Mouse (Mus musculus): ENCODE results near the gene Chsy1. TPM values are rescaled to one million over a fixed set of nuclear protein-coding genes. Genes with fewer than 3 reads are reported as not detected.

The Chsy1 gene
- polyA plus RNA-seq, 1 experiment from 2014 or later, result 19.5 TPM

GRCm38 (mm10) chr7:66130296-66130695, 21.0 kb downstream of the Chsy1 start:
- Histone ChIP-seq H3K36me3 (peaks cover 30% of the 10 kb centered on the region), H3K27me3 (no peaks in the 10 kb centered on the region)
- ATAC-seq (ENCODE audit: insufficient number of reproducible peaks, low FRiP score, low TSS enrichment, low read depth), result no peak

GRCm38 (mm10) chr7:66131776-66132421, 22.6 kb downstream of the Chsy1 start:
- Histone ChIP-seq H3K9me3 (no peaks in the 10 kb centered on the region), H3K4me1 (peaks cover 29% of the 10 kb centered on the region), H3K36me3 (peaks cover 16% of the 10 kb centered on the region), H3K4me3 (no peak overlapping the region), H3K27me3 (no peaks in the 10 kb centered on the region), H3K27ac (no peak overlapping the region), H3K4me2 (no peak overlapping the region), H3K9ac (no peak overlapping the region)
- 88% methylated on average over 4 of the region's 4 CpGs for WGBS
- no peak for ATAC-seq (ENCODE audit: insufficient number of reproducible peaks, low FRiP score, low TSS enrichment, low read depth)

More at GRCm38 (mm10) chr7:66130296-66130695, 21.0 kb downstream of the Chsy1 start:
- no peak overlapping the region for H3K9ac ChIP-seq
- H3K27ac ChIP-seq, result no peak overlapping the region
- H3K9me3 ChIP-seq, result no peaks in the 10 kb centered on the region
- peaks cover 19% of the 10 kb centered on the region for H3K4me1 ChIP-seq
- 78% methylated on average over 2 of the region's 2 CpGs for WGBS
- no peak overlapping the region for H3K4me2 ChIP-seq
- no peak overlapping the region for H3K4me3 ChIP-seq

- WGBS, result 84% methylated on average over 3 of the region's 3 CpGs
- H3K4me1 ChIP-seq, result peaks cover 28% of the 10 kb centered on the region
- H3K27me3 ChIP-seq, result no peaks in the 10 kb centered on the region
- H3K27ac ChIP-seq, result no peak overlapping the region
- no peak overlapping the region for H3K4me3 ChIP-seq
- peaks cover 11% of the 10 kb centered on the region for H3K36me3 ChIP-seq
- no peak for ATAC-seq (ENCODE audit: insufficient number of reproducible peaks, low FRiP score, low TSS enrichment, low read depth)
- no peaks in the 10 kb centered on the region for H3K9me3 ChIP-seq
- no peak overlapping the region for H3K9ac ChIP-seq
- no peak overlapping the region for H3K4me2 ChIP-seq
Observed at GRCm38 (mm10) chr7:66134154-66134553, 24.8 kb downstream of the Chsy1 start.

- H3K4me1 ChIP-seq, result peaks cover 39% of the 10 kb centered on the region
- peaks cover 11% of the 10 kb centered on the region for H3K36me3 ChIP-seq
- 73% methylated on average over 3 of the region's 3 CpGs for WGBS
- H3K27ac ChIP-seq, result peak overlapping the region; percentile 17; the same call in 1 of the 2 replicates
- H3K9me3 ChIP-seq, result no peaks in the 10 kb centered on the region
- no peak for ATAC-seq (ENCODE audit: insufficient number of reproducible peaks, low FRiP score, low TSS enrichment, low read depth)
- no peak overlapping the region for H3K4me3 ChIP-seq
- no peaks in the 10 kb centered on the region for H3K27me3 ChIP-seq
- H3K4me2 ChIP-seq, result no peak overlapping the region
- no peak overlapping the region for H3K9ac ChIP-seq
Observed at GRCm38 (mm10) chr7:66135644-66136043, 26.3 kb downstream of the Chsy1 start.

GRCm38 (mm10) chr7:66136187-66136586, 26.9 kb downstream of the Chsy1 start:
- peak overlapping the region; percentile 17; the same call in 1 of the 2 replicates for H3K27ac ChIP-seq

GRCm38 (mm10) chr7:66137309-66137708, 28.0 kb downstream of the Chsy1 start:
- WGBS, result 78% methylated on average over 4 of the region's 4 CpGs
- H3K9me3 ChIP-seq, result no peaks in the 10 kb centered on the region
- no peak overlapping the region for H3K9ac ChIP-seq
- no peak overlapping the region for H3K27ac ChIP-seq
- H3K4me3 ChIP-seq, result no peak overlapping the region
- peaks cover 46% of the 10 kb centered on the region for H3K4me1 ChIP-seq
- H3K27me3 ChIP-seq, result no peaks in the 10 kb centered on the region
- H3K4me2 ChIP-seq, result no peak overlapping the region
- 0 out of 2 replicates have a peak, but pooled peaks cover 3% of the 10 kb centered on the region for H3K36me3 ChIP-seq
- ATAC-seq (ENCODE audit: insufficient number of reproducible peaks, low FRiP score, low TSS enrichment, low read depth), result no peak

More at GRCm38 (mm10) chr7:66136187-66136586, 26.9 kb downstream of the Chsy1 start:
- Histone ChIP-seq H3K4me1 (peaks cover 44% of the 10 kb centered on the region), H3K9me3 (no peaks in the 10 kb centered on the region), H3K36me3 (peaks cover 8% of the 10 kb centered on the region; the same call in 1 of the 2 replicates), H3K27me3 (no peaks in the 10 kb centered on the region), H3K4me2 (no peak overlapping the region), H3K4me3 (no peak overlapping the region), H3K9ac (no peak overlapping the region)
- no peak for ATAC-seq (ENCODE audit: insufficient number of reproducible peaks, low FRiP score, low TSS enrichment, low read depth)

GRCm38 (mm10) chr7:66138301-66138700, 29.0 kb downstream of the Chsy1 start:
- H3K9me3 ChIP-seq, result no peaks in the 10 kb centered on the region
- H3K4me2 ChIP-seq, result no peak overlapping the region
- no peak overlapping the region for H3K27ac ChIP-seq
- H3K4me3 ChIP-seq, result no peak overlapping the region
- 15% methylated on average over 4 of the region's 4 CpGs for WGBS
- ATAC-seq (ENCODE audit: insufficient number of reproducible peaks, low FRiP score, low TSS enrichment, low read depth), result no peak
- no peak overlapping the region for H3K9ac ChIP-seq
- 0 out of 2 replicates have a peak, but pooled peaks cover 6% of the 10 kb centered on the region for H3K36me3 ChIP-seq
- H3K4me1 ChIP-seq, result peaks cover 46% of the 10 kb centered on the region
- no peaks in the 10 kb centered on the region for H3K27me3 ChIP-seq

GRCm38 (mm10) chr7:66138878-66139277, 29.6 kb downstream of the Chsy1 start:
- H3K4me1 ChIP-seq, result peaks cover 46% of the 10 kb centered on the region
- H3K9me3 ChIP-seq, result no peaks in the 10 kb centered on the region
- no peak overlapping the region for H3K4me2 ChIP-seq
- H3K9ac ChIP-seq, result no peak overlapping the region
- ATAC-seq (ENCODE audit: insufficient number of reproducible peaks, low FRiP score, low TSS enrichment, low read depth), result no peak
- WGBS, result 79% methylated on average over 5 of the region's 5 CpGs
- H3K4me3 ChIP-seq, result no peak overlapping the region
- no peak overlapping the region; the same call in 1 of the 2 replicates for H3K27ac ChIP-seq
- H3K27me3 ChIP-seq, result no peaks in the 10 kb centered on the region
- 0 out of 2 replicates have a peak, but pooled peaks cover 6% of the 10 kb centered on the region for H3K36me3 ChIP-seq

GRCm38 (mm10) chr7:66140095-66140494, 30.8 kb downstream of the Chsy1 start:
- no peak overlapping the region for H3K9ac ChIP-seq
- no peaks in the 10 kb centered on the region for H3K27me3 ChIP-seq
- H3K36me3 ChIP-seq, result 0 out of 2 replicates have a peak, but pooled peaks cover 6% of the 10 kb centered on the region
- no peak overlapping the region for H3K4me3 ChIP-seq
- 65% methylated on average over 3 of the region's 3 CpGs for WGBS
- H3K4me1 ChIP-seq, result peaks cover 40% of the 10 kb centered on the region
- ATAC-seq (ENCODE audit: insufficient number of reproducible peaks, low FRiP score, low TSS enrichment, low read depth), result no peak
- no peak overlapping the region for H3K27ac ChIP-seq
- H3K9me3 ChIP-seq, result no peaks in the 10 kb centered on the region
- H3K4me2 ChIP-seq, result no peak overlapping the region

- no peaks in the 10 kb centered on the region for H3K27me3 ChIP-seq
- H3K27ac ChIP-seq, result 0 out of 2 replicates have a peak overlapping the region, but pooled peaks have one; percentile 9
- no peak overlapping the region for H3K4me2 ChIP-seq
- ATAC-seq (ENCODE audit: insufficient number of reproducible peaks, low FRiP score, low TSS enrichment, low read depth), result no peak
- H3K9me3 ChIP-seq, result no peaks in the 10 kb centered on the region
- no peak overlapping the region for H3K4me3 ChIP-seq
- H3K9ac ChIP-seq, result no peak overlapping the region
- H3K4me1 ChIP-seq, result peaks cover 33% of the 10 kb centered on the region
- 36% methylated on average over 4 of the region's 4 CpGs for WGBS
- H3K36me3 ChIP-seq, result 0 out of 2 replicates have a peak, but pooled peaks cover 6% of the 10 kb centered on the region
Observed at GRCm38 (mm10) chr7:66140923-66141570, 31.7 kb downstream of the Chsy1 start.

GRCm38 (mm10) chr7:66142514-66142913, 33.2 kb downstream of the Chsy1 start:
- peaks cover 25% of the 10 kb centered on the region for H3K4me1 ChIP-seq
- H3K4me3 ChIP-seq, result no peak overlapping the region
- 82% methylated on average over 7 of the region's 7 CpGs for WGBS

GRCm38 (mm10) chr7:66144543-66144942, 35.2 kb downstream of the Chsy1 start:
- 92% methylated on average over 2 of the region's 2 CpGs for WGBS
- no peak for ATAC-seq (ENCODE audit: insufficient number of reproducible peaks, low FRiP score, low TSS enrichment, low read depth)
- Histone ChIP-seq H3K27me3 (no peaks in the 10 kb centered on the region), H3K27ac (no peak overlapping the region), H3K4me1 (peaks cover 15% of the 10 kb centered on the region), H3K9me3 (no peaks in the 10 kb centered on the region), H3K9ac (no peak overlapping the region), H3K36me3 (0 out of 2 replicates have a peak, but pooled peaks cover 2% of the 10 kb centered on the region), H3K4me2 (no peak overlapping the region), H3K4me3 (no peak overlapping the region)

More at GRCm38 (mm10) chr7:66142514-66142913, 33.2 kb downstream of the Chsy1 start:
- Histone ChIP-seq H3K27me3 (no peaks in the 10 kb centered on the region), H3K9ac (no peak overlapping the region), H3K9me3 (no peaks in the 10 kb centered on the region), H3K4me2 (no peak overlapping the region), H3K27ac (no peak overlapping the region), H3K36me3 (0 out of 2 replicates have a peak, but pooled peaks cover 6% of the 10 kb centered on the region)
- ATAC-seq (ENCODE audit: insufficient number of reproducible peaks, low FRiP score, low TSS enrichment, low read depth), result no peak

All from limb, embryonic 15.5 days (tissue).